Mouse (Mus musculus): ENCODE measurements at regions not wholly inside any gene's neighbourhood (a gene's known extent, or its start where the extent isn't known, plus 50 kb on each side); places are given as distances from the start of the nearest gene placed in this dataset.

GRCm38 (mm10) chr6:141091076-141091780, 157.8 kb upstream of the Pde3a start:
- no peak overlapping the region for H3K4me3 ChIP-seq (ENCODE audit: insufficient read depth, poor library complexity, severe bottlenecking)
- no peaks in the 10 kb centered on the region for H3K79me3 ChIP-seq (ENCODE audit: low read depth)
- no peaks in the 10 kb centered on the region for H3K79me2 ChIP-seq (ENCODE audit: control insufficient read depth, insufficient read depth)
- TF ChIP-seq MYOG (IDR thresholded peaks at IDR 0.05; ENCODE audit: control insufficient read depth, extremely low read depth, insufficient read length) (no peak), MAX (IDR thresholded peaks at IDR 0.05) (no peak), FOSL1 (IDR thresholded peaks at IDR 0.05; ENCODE audit: insufficient read depth, low read length, poor library complexity, severe bottlenecking) (no peak), CEBPB (IDR thresholded peaks at IDR 0.05; ENCODE audit: low read depth) (no peak), CTCF (IDR thresholded peaks at IDR 0.05; ENCODE audit: control insufficient read depth, insufficient read depth, insufficient read length) (no peak), MYOD1 (IDR thresholded peaks at IDR 0.05; ENCODE audit: control insufficient read depth, insufficient read length, low read depth) (no peak), USF1 (IDR thresholded peaks at IDR 0.05; ENCODE audit: low read depth) (no peak)
- no peak overlapping the region for H3ac ChIP-seq (ENCODE audit: control insufficient read depth, insufficient read length, low read depth)
- H3K36me3 ChIP-seq (ENCODE audit: control insufficient read depth, insufficient read depth): no peaks in the 10 kb centered on the region
- no peaks in the 10 kb centered on the region for H3K27me3 ChIP-seq (ENCODE audit: control insufficient read depth, insufficient read depth, insufficient read length)

DNA sequence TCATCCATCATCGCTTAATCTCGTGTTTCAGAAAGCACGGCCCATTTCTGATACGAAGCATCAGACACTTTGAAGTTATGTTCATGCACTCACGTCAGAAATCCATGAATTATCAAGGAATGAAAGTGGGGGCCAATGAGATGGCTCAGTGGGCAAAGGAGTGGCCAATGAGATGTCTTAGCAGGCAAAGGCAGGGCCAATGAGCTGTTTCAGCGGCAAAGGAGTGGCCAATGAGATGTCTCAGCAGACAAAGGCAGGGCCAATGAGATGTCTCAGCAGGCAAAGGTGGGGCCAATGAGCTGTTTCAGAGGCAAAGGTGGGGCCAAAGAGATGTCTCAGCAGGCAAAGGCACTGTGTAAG, 157.3 kb upstream of the Pde3a start:
- H3K4me3 ChIP-seq (ENCODE audit: insufficient read depth, poor library complexity, severe bottlenecking): no peak overlapping the region
- no peak for TF ChIP-seq MYOD1 (IDR thresholded peaks at IDR 0.05; ENCODE audit: control insufficient read depth, insufficient read length, low read depth)
- TF ChIP-seq CEBPB (IDR thresholded peaks at IDR 0.05; ENCODE audit: low read depth): no peak
- TF ChIP-seq FOSL1 (IDR thresholded peaks at IDR 0.05; ENCODE audit: insufficient read depth, low read length, poor library complexity, severe bottlenecking): no peak
- TF ChIP-seq CTCF (IDR thresholded peaks at IDR 0.05; ENCODE audit: control insufficient read depth, insufficient read depth, insufficient read length): no peak
- no peak for TF ChIP-seq MYOG (IDR thresholded peaks at IDR 0.05; ENCODE audit: control insufficient read depth, extremely low read depth, insufficient read length)
- TF ChIP-seq USF1 (IDR thresholded peaks at IDR 0.05; ENCODE audit: low read depth): no peak
- no peak for TF ChIP-seq MAX (IDR thresholded peaks at IDR 0.05)
- no peaks in the 10 kb centered on the region for H3K36me3 ChIP-seq (ENCODE audit: control insufficient read depth, insufficient read depth)
- no peaks in the 10 kb centered on the region for H3K79me3 ChIP-seq (ENCODE audit: low read depth)
- H3K27me3 ChIP-seq (ENCODE audit: control insufficient read depth, insufficient read depth, insufficient read length): no peaks in the 10 kb centered on the region
- H3K79me2 ChIP-seq (ENCODE audit: control insufficient read depth, insufficient read depth): no peaks in the 10 kb centered on the region
- no peak overlapping the region for H3ac ChIP-seq (ENCODE audit: control insufficient read depth, insufficient read length, low read depth)

- H3K36me3 ChIP-seq (ENCODE audit: control insufficient read depth, insufficient read depth): no peaks in the 10 kb centered on the region
- H3ac ChIP-seq (ENCODE audit: control insufficient read depth, insufficient read length, low read depth): no peak overlapping the region
- TF ChIP-seq USF1 (IDR thresholded peaks at IDR 0.05; ENCODE audit: low read depth) (no peak), MYOD1 (IDR thresholded peaks at IDR 0.05; ENCODE audit: control insufficient read depth, insufficient read length, low read depth) (no peak), MYOG (IDR thresholded peaks at IDR 0.05; ENCODE audit: control insufficient read depth, extremely low read depth, insufficient read length) (no peak), FOSL1 (IDR thresholded peaks at IDR 0.05; ENCODE audit: insufficient read depth, low read length, poor library complexity, severe bottlenecking) (no peak), CEBPB (IDR thresholded peaks at IDR 0.05; ENCODE audit: low read depth) (no peak), CTCF (IDR thresholded peaks at IDR 0.05; ENCODE audit: control insufficient read depth, insufficient read depth, insufficient read length) (no peak), MAX (IDR thresholded peaks at IDR 0.05) (no peak)
- H3K79me3 ChIP-seq (ENCODE audit: low read depth): no peaks in the 10 kb centered on the region
- H3K79me2 ChIP-seq (ENCODE audit: control insufficient read depth, insufficient read depth): no peaks in the 10 kb centered on the region
- H3K27me3 ChIP-seq (ENCODE audit: control insufficient read depth, insufficient read depth, insufficient read length): no peaks in the 10 kb centered on the region
- H3K4me3 ChIP-seq (ENCODE audit: insufficient read depth, poor library complexity, severe bottlenecking): no peak overlapping the region
Observed at GRCm38 (mm10) chr6:141097338-141098122, 151.5 kb upstream of the Pde3a start.

DNA sequence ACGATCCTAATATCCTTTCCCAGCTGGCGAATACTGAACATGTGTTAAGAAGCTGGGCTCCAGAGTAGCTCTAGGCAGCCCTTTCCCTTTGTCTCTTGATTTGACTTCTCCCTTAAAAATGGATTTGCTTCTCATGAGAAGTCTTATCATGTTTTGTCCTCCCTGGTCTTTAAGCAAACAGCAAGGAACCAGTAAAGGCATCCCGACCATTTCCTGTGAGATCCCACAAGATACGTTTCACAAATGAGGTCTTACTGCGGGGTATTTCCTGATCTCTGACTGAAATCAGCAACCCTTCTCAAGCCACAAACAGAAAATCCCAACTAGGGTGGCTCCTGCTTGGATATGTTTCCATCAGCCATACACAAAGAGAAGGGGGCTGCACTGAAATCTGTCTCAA, 130.8 kb upstream of the Pde3a start:
- no peaks in the 10 kb centered on the region for H3K36me3 ChIP-seq (ENCODE audit: control insufficient read depth, insufficient read depth)
- no peaks in the 10 kb centered on the region for H3K79me3 ChIP-seq (ENCODE audit: low read depth)
- H3K4me3 ChIP-seq (ENCODE audit: insufficient read depth, poor library complexity, severe bottlenecking): no peak overlapping the region
- no peaks in the 10 kb centered on the region for H3K79me2 ChIP-seq (ENCODE audit: control insufficient read depth, insufficient read depth)
- H3K27me3 ChIP-seq (ENCODE audit: control insufficient read depth, insufficient read depth, insufficient read length): no peaks in the 10 kb centered on the region
- no peak overlapping the region for H3ac ChIP-seq (ENCODE audit: control insufficient read depth, insufficient read length, low read depth)
- no peak for TF ChIP-seq MAX (IDR thresholded peaks at IDR 0.05)
- no peak for TF ChIP-seq CTCF (IDR thresholded peaks at IDR 0.05; ENCODE audit: control insufficient read depth, insufficient read depth, insufficient read length)
- TF ChIP-seq MYOG (IDR thresholded peaks at IDR 0.05; ENCODE audit: control insufficient read depth, extremely low read depth, insufficient read length): no peak
- TF ChIP-seq CEBPB (IDR thresholded peaks at IDR 0.05; ENCODE audit: low read depth): no peak
- TF ChIP-seq USF1 (IDR thresholded peaks at IDR 0.05; ENCODE audit: low read depth): no peak
- TF ChIP-seq MYOD1 (IDR thresholded peaks at IDR 0.05; ENCODE audit: control insufficient read depth, insufficient read length, low read depth): no peak
- no peak for TF ChIP-seq FOSL1 (IDR thresholded peaks at IDR 0.05; ENCODE audit: insufficient read depth, low read length, poor library complexity, severe bottlenecking)

- Histone ChIP-seq H3K4me3 (ENCODE audit: insufficient read depth, poor library complexity, severe bottlenecking) (no peak overlapping the region), H3K79me3 (ENCODE audit: low read depth) (no peaks in the 10 kb centered on the region), H3ac (ENCODE audit: control insufficient read depth, insufficient read length, low read depth) (no peak overlapping the region), H3K27me3 (ENCODE audit: control insufficient read depth, insufficient read depth, insufficient read length) (no peaks in the 10 kb centered on the region), H3K79me2 (ENCODE audit: control insufficient read depth, insufficient read depth) (no peaks in the 10 kb centered on the region), H3K36me3 (ENCODE audit: control insufficient read depth, insufficient read depth) (no peaks in the 10 kb centered on the region)
- TF ChIP-seq MYOD1 (IDR thresholded peaks at IDR 0.05; ENCODE audit: control insufficient read depth, insufficient read length, low read depth) (no peak), USF1 (IDR thresholded peaks at IDR 0.05; ENCODE audit: low read depth) (no peak), FOSL1 (IDR thresholded peaks at IDR 0.05; ENCODE audit: insufficient read depth, low read length, poor library complexity, severe bottlenecking) (no peak), CTCF (IDR thresholded peaks at IDR 0.05; ENCODE audit: control insufficient read depth, insufficient read depth, insufficient read length) (no peak), MYOG (IDR thresholded peaks at IDR 0.05; ENCODE audit: control insufficient read depth, extremely low read depth, insufficient read length) (no peak), MAX (IDR thresholded peaks at IDR 0.05) (no peak), CEBPB (IDR thresholded peaks at IDR 0.05; ENCODE audit: low read depth) (no peak)
Observed at GRCm38 (mm10) chr6:141126614-141127396, 122.3 kb upstream of the Pde3a start.

Data from C2C12 (cell line).